In the genomic region with DNA sequence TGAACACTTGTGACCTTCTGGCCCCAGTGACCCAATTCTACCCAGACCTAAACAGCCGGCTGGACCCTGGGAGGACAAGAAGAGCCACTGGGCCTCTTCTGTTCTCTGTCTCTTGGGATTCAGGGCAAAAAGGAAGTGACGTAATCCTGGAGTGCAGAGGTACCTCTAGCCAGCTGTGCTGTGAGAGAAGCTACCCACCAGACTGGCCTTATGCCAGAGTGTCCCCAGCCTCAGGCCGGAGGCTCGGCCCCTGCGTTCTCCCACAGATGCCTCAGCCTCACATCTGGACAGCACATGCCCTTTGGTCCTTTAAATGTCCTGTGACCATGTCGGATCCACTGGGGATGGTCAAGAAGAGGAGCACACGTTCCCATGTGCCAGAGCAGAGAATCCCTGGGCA, we compare ENCODE assay signal across 24 mouse cellular contexts. TPM values are rescaled to one million over a fixed set of nuclear protein-coding genes. Genes with fewer than 3 reads are reported as not detected.
DNase-seq lines count a peak whose midpoint lies in the region; ATAC-seq lines count a peak whose summit lies in the region.
"Had no signal": no experiment of that assay in that cellular context is flagged by ENCODE, and none has a peak within 500 bp of the region (broad histone marks: within the 10 kb centered on the region; RNA-seq: fewer than 3 reads in every experiment).

No protein-coding gene starts in this region.

- no peaks in the 10 kb centered on the region for H3K36me3 ChIP-seq in neural tube, embryonic 15.5 days
- H3K36me3 ChIP-seq in limb, embryonic 11.5 days (ENCODE audit: control insufficient read depth, insufficient read depth, low read length) = no peaks in the 10 kb centered on the region
- no peaks in the 10 kb centered on the region for H3K36me3 ChIP-seq in hindbrain, embryonic 11.5 days (ENCODE audit: control insufficient read depth, insufficient read depth, low read length)
- H3K36me3 ChIP-seq: hindbrain, embryonic 12.5 days had no signal

- no peak overlapping the region for H3K9ac ChIP-seq in neural tube, embryonic 15.5 days (replicated peaks)
- no peak overlapping the region for H3K9ac ChIP-seq in limb, embryonic 11.5 days (ENCODE audit: low read length)
- H3K9ac ChIP-seq in hindbrain, embryonic 11.5 days (ENCODE audit: low read depth, low read length) = no peak overlapping the region
- H3K9ac ChIP-seq: heart, embryonic 12.5 days; hindbrain, embryonic 12.5 days had no signal

- no peak overlapping the region for H3K4me2 ChIP-seq in neural tube, embryonic 15.5 days
- no peak overlapping the region for H3K4me2 ChIP-seq in limb, embryonic 11.5 days (ENCODE audit: low read depth, severe bottlenecking)
- H3K4me2 ChIP-seq in hindbrain, embryonic 11.5 days (replicated peaks; ENCODE audit: low read depth, low read length) = no peak overlapping the region
- H3K4me2 ChIP-seq: heart, embryonic 12.5 days; hindbrain, embryonic 12.5 days had no signal

- H3K4me3 ChIP-seq in neural tube, embryonic 15.5 days (replicated peaks) = no peak overlapping the region
- H3K4me3 ChIP-seq in limb, embryonic 11.5 days (ENCODE audit: low read depth, low read length) = no peak overlapping the region
- no peak overlapping the region for H3K4me3 ChIP-seq in hindbrain, embryonic 11.5 days (ENCODE audit: low read depth, low read length)
- H3K4me3 ChIP-seq: forebrain, embryonic 10.5 days; heart, adult 2 months; heart, embryonic 12.5 days; hindbrain, embryonic 12.5 days had no signal

- no peak overlapping the region for H3K27ac ChIP-seq in neural tube, embryonic 15.5 days (replicated peaks)
- 0 out of 2 replicates have a peak overlapping the region, but pooled peaks have one; percentile 26 for H3K27ac ChIP-seq in limb, embryonic 11.5 days (replicated peaks; ENCODE audit: low read depth, low read length)
- H3K27ac ChIP-seq in hindbrain, embryonic 11.5 days (ENCODE audit: low read depth, low read length) = no peak overlapping the region
- H3K27ac ChIP-seq: forebrain, embryonic 10.5 days; heart, adult 2 months; hindbrain, embryonic 12.5 days had no signal

- no peak for ATAC-seq in neural tube, embryonic 15.5 days (ENCODE audit: low FRiP score)
- ATAC-seq in limb, embryonic 11.5 days (ENCODE audit: insufficient number of reproducible peaks, low FRiP score, low TSS enrichment, low read depth) = no peak
- ATAC-seq in hindbrain, embryonic 11.5 days (ENCODE audit: low FRiP score) = no peak
- no peak for ATAC-seq in erythroid progenitor cell, adult 5-6 weeks (replicated peaks; ENCODE audit: low FRiP score, poor library complexity, severe bottlenecking)
- ATAC-seq: activated CD4-positive, CD25-positive, alpha-beta regulatory T cell, adult 4 months; forebrain, embryonic 16.5 days; hindbrain, embryonic 16.5 days; inflammation-experienced regulatory T-cells, adult 6 months; Patski had no signal

- H3K9me3 ChIP-seq in neural tube, embryonic 15.5 days (replicated peaks) = no peaks in the 10 kb centered on the region
- H3K9me3 ChIP-seq in limb, embryonic 11.5 days (ENCODE audit: control insufficient read depth, low read length) = no peaks in the 10 kb centered on the region
- no peaks in the 10 kb centered on the region for H3K9me3 ChIP-seq in hindbrain, embryonic 11.5 days (ENCODE audit: control insufficient read depth, low read length)
- H3K9me3 ChIP-seq: forebrain, embryonic 10.5 days; heart, embryonic 12.5 days; hindbrain, embryonic 12.5 days had no signal

- 0 out of 2 replicates have a peak, but pooled peaks cover 6% of the 10 kb centered on the region for H3K4me1 ChIP-seq in neural tube, embryonic 15.5 days
- H3K4me1 ChIP-seq in limb, embryonic 11.5 days (ENCODE audit: control insufficient read depth, insufficient read depth, low read length) = peaks cover 49% of the 10 kb centered on the region
- H3K4me1 ChIP-seq in hindbrain, embryonic 11.5 days (replicated peaks; ENCODE audit: control insufficient read depth, insufficient read depth, low read length) = no peaks in the 10 kb centered on the region

- H3K27me3 ChIP-seq in neural tube, embryonic 15.5 days (replicated peaks) = no peaks in the 10 kb centered on the region
- no peaks in the 10 kb centered on the region for H3K27me3 ChIP-seq in limb, embryonic 11.5 days (ENCODE audit: control insufficient read depth, insufficient read depth, low read length)
- H3K27me3 ChIP-seq in hindbrain, embryonic 11.5 days (ENCODE audit: control insufficient read depth, insufficient read depth, low read length) = no peaks in the 10 kb centered on the region
- H3K27me3 ChIP-seq: heart, embryonic 12.5 days; hindbrain, embryonic 12.5 days; Patski had no signal

- 77% methylated on average over 7 of the region's 7 CpGs for WGBS in neural tube, embryonic 15.5 days
- WGBS in limb, embryonic 11.5 days = 14% methylated on average over 7 of the region's 7 CpGs
- 67% methylated on average over 7 of the region's 7 CpGs for WGBS in hindbrain, embryonic 11.5 days

- peak; percentile 56 for DNase-seq in embryo, embryonic 10 days (ENCODE audit: low spot score)
- DNase-seq in embryo, embryonic 9.5 days (ENCODE audit: extremely low spot score) = no peak
- peak; percentile 38 for DNase-seq in neural tube, embryonic 10.5 days (ENCODE audit: extremely low spot score, low spot score)
- peak; percentile 49 for DNase-seq in embryo, embryonic 10.5 days (ENCODE audit: low spot score)
- DNase-seq in limb, embryonic 11.5 days (ENCODE audit: low spot score) = peak; percentile 46
- no peak for DNase-seq in hindbrain, embryonic 11.5 days (ENCODE audit: low spot score)
- DNase-seq: adrenal gland, postnatal 14 days; cerebellum, adult 18-20 months; cerebellum, adult 9-11 months; cerebellum, postnatal 36 days; gastrocnemius, postnatal 14 days; heart, adult 2 months; heart, postnatal 36 days had no signal

RNA-seq across cellular contexts. Expression of a gene that starts 54.3 kb away (rescaled TPM):
- 13.4 and 13.7 TPM in 2 replicates for polyA plus RNA-seq in neural tube, embryonic 15.5 days (2015; fragmentation: Nextera tagmentation; extraction: Ambion mirVana)
- 38.1 and 40.9 TPM in 2 replicates for polyA plus RNA-seq in limb, embryonic 11.5 days (2014; fragmentation: Nextera tagmentation; extraction: Ambion mirVana)
- 16.6 and 17.9 TPM in 2 replicates for polyA plus RNA-seq in hindbrain, embryonic 11.5 days (2014; fragmentation: Nextera tagmentation; extraction: Ambion mirVana)
- total RNA-seq in erythroid progenitor cell, adult 5-6 weeks (2015; ENCODE audit: low replicate concordance) = 0.36 TPM in 1 of 2 replicates, not detected in the other
- not detected in 2 replicates for total RNA-seq in erythroid progenitor cell, adult 5-6 weeks (2017; ENCODE audit: low replicate concordance)
- total RNA-seq: MEL had no signal

Comparison
In these comparisons a context has a peak if more than half of its experiments do, and no peak if none do; other contexts are left out.
1. DNase-seq: peak in embryo, embryonic 10 days (single experiment), neural tube, embryonic 10.5 days (single experiment), embryo, embryonic 10.5 days (single experiment) and limb, embryonic 11.5 days (single experiment); none in embryo, embryonic 9.5 days (single experiment) and hindbrain, embryonic 11.5 days (single experiment).